Mouse (Mus musculus) heart, postnatal 25 days (tissue): ENCODE data around the gene Rapgef2. TPM values are rescaled to one million over a fixed set of nuclear protein-coding genes. Genes with fewer than 3 reads are reported as not detected.
A peak's percentile ranks its signal among the peaks of the same experiment; 100 is the strongest.
"Not testable (repeated sequence)": the region's sequence is repeated elsewhere in the genome, so short reads cannot be mapped to it uniquely, and the experiment has no call there.

Experiments used
- DNase-seq: peaks from one replicate; pipeline ENCODE4 v3.0.0; 2022; ENCODE audit warnings: low spot score
- intact Hi-C: fragments of 180-260 bp; cut with DNase I; formaldehyde crosslinking; loops from one replicate; pipeline ENCODE4 v1.15.1; 2025
- total RNA-seq, 2 experiments: library from RNA; stranded (reverse); gene quantifications; 2 replicates each; pipeline ENCODE4 v1.2.3; 2021

Gene Rapgef2
- total RNA-seq, 2 experiments from 2014 or later, result 25.7 to 36.5 TPM

DNA sequence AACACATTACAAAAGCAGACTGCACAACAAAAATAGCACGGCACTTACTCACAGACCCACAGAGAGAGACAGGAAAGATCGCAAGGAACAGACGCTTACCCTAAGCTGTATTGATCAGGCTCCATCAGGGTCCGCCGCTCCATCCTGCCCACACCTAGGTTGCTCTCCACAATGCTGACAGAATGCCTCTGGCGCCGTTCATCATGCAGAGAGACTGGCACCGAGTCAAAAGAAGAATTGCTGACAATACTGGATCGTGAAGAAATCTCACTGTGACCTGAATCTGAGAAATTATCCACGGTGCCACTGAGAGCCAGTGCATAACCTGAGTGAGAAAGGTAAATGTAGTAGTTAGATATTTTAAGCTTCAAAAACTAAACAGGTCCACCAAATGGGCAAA is 216.4 kb downstream of the Rapgef2 start:
- no peak for DNase-seq
- intact Hi-C loops, result loop anchor here (5.0 to 10.0 kb wide), 3 partner anchors 108 to 525 kb away; partner anchors contain the start of gene Ppid

DNA sequence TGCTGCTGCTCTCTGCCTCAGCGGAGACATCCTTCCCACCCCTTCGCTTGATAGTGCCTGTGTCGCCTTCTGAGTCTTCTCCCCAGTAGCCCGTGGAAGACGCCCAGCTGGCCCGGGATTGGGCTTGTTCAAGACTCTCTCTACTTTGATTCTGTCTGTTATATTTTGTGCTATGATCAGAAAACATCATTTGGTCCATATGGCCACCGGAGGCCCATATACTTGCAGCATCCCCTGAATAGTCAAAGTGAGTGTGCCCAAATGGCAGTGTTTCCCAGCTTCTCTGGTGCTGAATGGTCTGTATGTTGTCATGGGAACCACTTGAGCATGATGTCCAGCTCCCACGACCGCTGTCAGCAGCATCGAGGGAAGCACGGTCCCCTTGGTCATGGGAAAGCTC is 217.3 kb downstream of the Rapgef2 start:
- intact Hi-C loops, result no loop called here
- no peak for DNase-seq

DNA sequence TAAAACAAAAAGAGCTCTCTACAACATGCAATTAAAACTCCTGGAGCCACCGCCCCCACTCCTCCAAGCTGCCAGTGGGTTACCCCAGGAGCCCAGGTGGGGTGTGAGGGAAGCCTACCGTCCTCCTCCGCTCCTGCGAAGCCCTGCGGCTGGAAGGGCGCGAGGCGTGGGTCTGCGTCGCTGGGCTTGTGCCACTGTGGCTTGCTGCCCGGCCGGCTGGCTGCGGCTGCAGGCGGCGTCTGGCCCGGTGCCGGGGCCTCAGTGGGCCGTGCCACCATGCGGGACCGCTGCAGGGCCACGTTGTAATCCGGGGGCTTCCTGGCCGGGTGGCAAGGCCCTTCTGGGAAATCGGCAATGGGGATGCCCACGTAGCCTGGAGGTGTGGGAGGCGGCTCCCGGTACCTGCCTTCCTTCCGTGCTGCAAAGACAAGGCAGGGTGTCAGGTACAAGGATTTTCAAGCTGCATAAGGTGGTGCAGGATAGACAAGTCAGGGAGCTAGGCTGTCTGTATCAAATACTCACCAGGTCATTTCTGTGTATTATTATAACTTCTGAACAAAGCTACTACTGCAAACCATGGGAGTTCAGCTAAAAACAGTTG is 219.8 kb downstream of the Rapgef2 start:
- DNase-seq, result no peak
- intact Hi-C loops, result no loop called here

DNA sequence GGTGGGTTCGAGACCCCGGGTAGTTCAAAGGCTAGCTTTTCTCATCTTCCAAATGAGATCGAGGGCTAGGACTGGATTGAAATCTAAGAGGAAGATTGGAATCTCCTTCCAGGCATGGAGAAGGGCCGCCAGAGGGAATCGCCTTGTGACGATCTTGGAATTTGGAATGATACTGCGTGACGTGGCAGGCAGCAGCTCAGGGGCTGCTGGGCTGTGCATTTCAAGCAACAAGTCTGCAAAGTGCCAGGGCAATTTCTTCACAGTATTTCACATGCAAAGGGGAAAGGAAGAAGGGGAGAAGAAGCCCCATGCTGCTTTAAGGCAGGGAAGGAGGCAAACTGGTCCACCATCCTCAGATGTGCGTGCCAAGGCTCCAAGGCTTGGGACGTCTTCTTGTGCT is 222.2 kb downstream of the Rapgef2 start:
- intact Hi-C loops, result no loop called here
- DNase-seq, result no peak

DNA sequence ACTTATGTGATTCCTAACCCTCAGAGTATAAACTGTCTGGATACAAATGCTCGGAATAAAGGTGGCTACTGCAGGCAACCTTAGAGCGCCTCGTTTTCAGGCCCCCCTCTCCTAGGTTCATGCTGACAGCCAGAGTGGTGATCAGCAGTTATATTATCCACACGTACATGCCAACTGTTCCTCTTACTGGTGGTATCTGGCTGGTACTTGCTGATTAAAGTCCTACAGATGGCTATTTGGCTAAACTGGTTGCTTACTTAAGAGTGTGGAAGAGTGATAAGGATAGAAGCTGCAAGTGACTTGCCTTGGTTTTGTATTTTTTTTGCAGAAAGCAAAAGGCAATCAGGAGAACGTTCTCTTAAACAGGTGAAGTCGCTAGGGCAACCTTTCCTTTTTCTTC is 224.9 kb downstream of the Rapgef2 start:
- DNase-seq, result no peak
- intact Hi-C loops, result no loop called here

DNA sequence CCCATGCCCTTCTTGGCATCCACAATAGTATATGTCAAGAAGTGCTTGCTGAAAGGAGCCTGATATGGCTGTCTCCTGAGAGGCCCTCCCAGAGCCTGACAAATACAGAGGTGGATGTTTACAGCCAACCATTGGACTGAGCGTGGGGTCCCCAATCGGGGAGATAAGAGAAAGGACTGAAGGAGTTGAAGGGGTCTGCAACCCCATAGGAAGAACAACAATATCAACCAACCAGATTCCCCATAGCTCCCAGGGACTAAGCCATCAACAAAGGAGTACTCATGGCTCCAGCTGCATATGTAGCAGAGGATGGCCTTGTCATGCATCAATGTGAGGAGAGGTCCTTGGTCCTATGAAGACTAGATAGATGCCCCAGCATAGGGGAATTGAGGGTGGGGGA is 227.8 kb downstream of the Rapgef2 start:
- DNase-seq, intact Hi-C loops: not testable (repeated sequence)

DNA sequence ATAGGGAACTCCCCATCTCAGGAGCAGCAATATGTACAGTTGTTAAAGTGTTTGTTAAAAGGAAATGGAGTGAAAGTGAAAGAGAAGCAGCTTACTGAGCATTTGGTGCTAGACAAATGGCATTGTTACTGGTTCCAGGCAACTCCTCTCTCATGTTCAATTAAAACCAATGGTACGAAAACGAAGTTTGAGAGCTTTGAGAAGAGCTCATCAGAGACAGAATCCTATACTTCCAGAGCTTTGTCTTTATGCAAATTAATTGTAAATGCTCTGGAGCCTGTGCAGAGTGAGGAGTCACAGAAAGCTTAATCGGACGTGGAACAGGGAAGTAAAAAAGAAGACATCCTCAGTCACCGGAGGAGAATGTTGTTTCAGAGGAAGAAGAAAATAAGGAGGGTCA is 241.1 kb downstream of the Rapgef2 start:
- intact Hi-C loops, result no loop called here

DNA sequence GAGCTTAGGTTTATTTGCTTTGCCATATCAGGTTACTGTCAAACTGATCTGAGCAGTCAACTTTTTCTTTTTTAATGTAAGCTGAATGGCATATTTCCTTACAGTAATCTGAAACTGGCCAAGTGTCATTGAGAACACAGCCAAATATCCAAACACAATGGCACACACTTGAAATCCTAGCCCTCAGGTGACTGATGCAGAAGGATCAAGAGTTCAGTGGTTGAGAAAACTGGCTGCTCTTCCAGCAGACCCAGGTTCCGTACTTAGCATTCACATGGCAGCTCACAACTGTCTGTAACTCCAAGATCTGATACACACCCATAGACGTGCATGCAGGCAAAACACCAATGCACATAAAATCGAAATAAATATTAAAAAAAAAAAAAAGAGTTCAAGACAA is 243.3 kb downstream of the Rapgef2 start:
- no peak for DNase-seq
- intact Hi-C loops, result no loop called here

More for the DNA sequence above, 241.1 kb downstream of the Rapgef2 start:
- no peak for DNase-seq

DNA sequence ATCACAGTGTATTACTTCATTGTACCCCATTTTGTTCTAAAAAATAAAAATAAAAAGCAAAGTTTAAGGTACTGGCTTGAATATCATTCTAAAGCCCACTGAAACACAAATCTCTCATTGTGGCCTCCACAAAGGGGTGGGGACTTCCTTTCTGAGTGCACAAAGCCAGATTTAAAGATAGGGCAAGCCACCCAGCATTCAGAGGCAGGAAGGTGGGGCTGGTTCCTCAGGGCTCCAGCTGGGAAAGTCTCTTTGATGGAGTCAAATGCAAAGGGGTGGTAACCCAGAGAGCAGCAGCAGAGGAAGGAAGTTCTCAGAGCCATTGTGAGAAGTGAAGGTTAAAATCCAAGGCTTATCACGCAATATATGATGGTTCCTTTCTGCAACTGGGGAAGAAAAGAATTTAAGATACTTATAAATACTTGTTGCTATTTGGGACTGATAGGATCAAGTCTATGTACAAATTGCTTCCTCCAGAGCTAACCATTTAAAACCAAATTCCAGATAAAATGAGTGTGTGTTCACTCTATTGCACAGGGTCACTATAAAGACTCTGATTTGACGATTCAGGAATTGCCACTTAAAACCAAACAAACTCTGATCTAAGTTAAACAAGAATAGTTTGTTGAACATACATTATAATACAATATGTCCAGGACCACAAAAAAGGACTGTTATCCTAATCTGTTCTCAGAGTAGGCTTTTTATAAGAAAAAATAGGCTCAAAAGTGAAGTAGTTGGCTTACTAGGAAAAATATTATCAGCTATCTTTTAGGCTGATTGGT is 246.5 kb downstream of the Rapgef2 start:
- intact Hi-C loops, result no loop called here
- DNase-seq, result peak; percentile 10

DNA sequence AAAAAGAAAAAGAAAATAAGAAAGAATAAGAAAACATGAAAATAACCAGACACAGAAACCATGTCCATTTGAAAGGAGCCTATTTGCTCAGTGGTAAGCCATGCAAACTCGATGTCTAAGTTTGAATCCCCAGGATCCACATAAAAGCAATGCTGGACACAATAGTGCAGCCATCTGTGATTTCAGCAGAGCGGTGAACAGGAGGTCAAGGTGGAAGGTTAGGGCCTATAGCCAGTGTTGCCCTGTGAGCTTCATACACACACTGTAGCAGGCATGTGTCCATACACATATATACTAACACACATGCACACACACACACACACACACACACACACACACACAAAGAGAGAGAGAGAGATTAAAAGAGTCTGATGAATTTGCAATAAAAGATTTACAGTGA is 247.3 kb downstream of the Rapgef2 start:
- DNase-seq, result no peak
- intact Hi-C loops, result no loop called here

DNA sequence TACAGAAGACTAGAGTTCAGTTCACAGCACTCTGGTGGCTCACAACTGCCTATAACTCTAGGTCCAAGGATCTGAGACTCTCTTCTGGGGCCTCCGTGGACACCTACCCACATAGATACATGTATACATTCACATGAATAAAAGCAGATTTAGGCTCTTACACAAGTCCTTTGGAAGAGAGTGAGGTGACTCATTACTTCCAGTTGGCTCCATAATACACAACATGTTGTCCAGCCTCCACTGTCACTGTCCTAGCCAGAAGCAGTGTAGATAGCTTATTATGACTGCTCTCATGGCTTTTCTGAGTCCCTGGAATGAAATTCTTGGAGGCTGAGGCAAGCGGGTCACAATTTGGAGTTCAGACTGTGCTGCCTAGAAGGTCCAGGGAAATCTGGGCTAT is 251.9 kb downstream of the Rapgef2 start:
- intact Hi-C loops, result no loop called here
- DNase-seq, result no peak

DNA sequence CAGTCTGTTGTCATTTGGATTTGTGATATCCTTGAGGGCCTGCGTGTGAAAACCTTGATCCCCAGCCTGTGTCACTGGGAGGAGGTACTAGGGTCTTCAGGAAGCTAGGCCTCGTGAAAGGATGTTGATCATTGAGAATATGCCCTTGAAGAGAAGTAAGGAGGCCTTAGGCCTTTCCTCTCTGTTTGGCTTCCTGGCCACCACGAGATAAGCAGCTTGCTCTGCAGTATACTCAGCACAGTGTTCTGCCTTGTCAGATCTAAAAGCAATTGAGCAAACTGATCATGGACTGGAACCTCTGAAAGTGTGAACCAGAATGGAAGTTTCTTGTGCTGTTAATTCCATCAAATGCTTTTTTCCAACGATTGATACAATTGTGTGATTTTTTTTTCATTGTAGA is 255.5 kb downstream of the Rapgef2 start:
- no peak for DNase-seq
- intact Hi-C loops, result no loop called here

DNA sequence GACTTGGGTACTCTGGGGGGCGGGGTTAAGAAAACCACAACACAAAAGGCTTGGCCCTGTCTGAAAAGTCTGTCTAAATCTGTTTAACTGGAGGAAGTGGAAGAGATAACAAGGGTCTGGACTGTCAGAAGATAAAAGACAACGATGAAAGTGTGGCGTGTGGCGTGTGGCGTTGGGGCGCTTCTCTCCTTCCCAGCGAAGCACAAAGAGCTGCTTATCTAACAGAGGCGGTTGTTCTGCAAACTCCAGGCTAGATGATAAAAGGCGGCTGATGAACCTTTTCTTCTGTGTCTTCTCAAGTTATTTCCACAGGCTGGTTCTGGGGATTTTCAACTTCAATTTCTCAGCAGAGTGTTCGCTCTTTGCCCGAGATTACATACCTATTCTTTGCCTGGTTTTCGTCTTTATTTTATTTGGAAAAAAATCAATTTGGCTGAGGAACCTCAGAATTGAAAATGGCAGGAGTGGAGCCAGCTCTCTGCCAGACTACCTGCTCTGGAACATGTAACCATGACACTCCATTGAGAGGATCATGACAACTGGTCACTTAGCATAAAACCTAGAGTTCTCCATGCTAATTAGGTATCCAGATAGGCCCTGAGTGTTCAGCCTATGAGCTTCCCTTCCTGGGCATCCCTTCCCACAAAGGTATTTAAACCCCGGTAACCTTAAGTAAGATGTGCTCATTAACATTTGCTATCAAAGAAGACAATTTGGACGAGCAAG is 258.0 kb downstream of the Rapgef2 start:
- no peak for DNase-seq
- intact Hi-C loops, result loop anchor here (5.0 kb wide), 1 partner anchor 66 kb away; no protein-coding TSS in a partner anchor

DNA sequence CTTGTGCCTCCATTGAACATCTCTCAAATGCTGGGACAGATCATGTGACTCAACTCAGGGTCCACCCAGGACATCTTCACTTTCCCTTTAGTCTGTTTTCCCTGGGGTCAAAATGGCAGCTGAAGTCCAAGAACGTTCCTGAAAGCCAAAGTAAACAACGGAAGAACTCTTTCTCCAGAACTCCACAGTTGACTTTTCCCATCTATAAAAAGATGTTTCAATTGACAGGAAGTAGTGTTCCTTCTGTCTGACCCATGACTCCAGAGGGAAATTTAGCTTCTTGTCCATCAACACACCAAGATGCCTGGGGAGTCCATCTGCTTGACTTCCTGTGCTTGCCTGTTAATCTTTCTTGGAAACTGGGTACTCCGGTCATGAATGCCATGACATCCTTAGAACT is 260.3 kb downstream of the Rapgef2 start:
- no peak for DNase-seq
- intact Hi-C loops, result loop anchor here (5.0 kb wide), 1 partner anchor 64 kb away; no protein-coding TSS in a partner anchor

DNA sequence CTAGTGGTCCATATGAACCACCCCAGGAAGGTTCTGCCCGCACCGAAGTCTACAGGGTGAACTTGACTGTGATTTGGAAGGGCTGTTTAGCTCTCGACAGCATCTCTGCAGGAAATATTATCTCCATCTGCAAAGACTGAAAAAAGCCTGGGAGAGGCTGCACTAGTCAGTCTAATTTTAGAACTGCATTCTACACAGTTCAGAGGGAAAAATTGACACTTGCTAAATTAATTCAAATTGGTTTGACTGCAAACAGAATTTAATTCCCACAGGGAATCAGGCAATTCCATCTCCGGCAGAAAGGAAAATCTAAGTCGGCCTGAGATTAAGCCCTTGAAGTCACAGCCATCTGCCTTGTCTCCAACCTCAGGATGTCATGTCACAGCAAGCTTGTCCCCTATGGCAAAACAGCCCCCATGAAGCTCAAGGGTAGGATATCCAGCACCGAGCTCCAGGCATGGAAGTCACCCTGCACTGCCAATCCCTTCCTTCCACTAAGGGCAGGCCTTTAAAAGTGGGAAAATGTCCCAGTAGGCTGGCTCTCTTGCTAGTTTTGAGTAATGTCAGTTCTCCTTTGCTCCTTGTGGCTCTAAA is 262.5 kb downstream of the Rapgef2 start:
- intact Hi-C loops, result loop anchor here (5.0 kb wide), 1 partner anchor 37 kb away; no protein-coding TSS in a partner anchor
- no peak for DNase-seq

DNA sequence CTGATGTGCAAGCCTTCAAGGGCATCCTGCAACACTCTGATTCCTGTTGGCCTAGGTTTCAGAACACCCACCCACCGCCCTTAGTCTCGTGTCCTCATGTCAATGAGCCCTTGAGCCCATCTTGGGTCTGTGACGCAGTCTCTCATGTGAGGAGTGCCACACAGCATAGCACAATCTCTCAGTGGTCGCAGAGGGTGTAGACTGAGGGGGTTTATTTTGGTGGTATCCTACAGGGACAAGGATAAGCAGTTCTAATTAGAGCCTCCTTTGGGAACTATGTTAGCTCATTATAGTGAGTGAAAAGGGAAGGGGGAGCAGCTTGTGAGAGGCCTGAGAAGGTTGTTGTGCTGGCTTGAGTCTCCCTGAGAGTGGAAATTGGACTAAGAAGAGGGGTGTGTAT is 263.6 kb downstream of the Rapgef2 start:
- intact Hi-C loops, result loop anchor here (5.0 kb wide), 1 partner anchor 35 kb away; no protein-coding TSS in a partner anchor
- no peak for DNase-seq

DNA sequence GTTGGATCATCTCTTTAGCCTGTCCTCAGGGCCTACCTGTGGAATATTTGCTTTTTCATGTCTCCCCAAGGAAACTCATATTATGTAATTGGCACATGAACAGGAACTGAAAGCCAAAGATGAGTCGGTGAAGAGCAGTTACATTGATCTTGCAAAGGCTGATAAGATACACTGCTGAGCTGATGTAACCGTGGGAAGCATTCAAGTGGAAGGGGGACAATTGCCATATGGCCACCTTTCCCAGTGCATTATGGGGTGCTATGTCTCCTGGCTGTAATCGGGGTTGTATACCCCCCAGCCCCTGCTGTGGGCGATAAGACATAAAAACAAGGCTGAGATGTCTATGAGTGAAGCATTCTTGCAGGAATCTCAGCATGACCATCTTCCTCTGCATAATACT is 268.9 kb downstream of the Rapgef2 start:
- DNase-seq, result no peak
- intact Hi-C loops, result no loop called here

DNA sequence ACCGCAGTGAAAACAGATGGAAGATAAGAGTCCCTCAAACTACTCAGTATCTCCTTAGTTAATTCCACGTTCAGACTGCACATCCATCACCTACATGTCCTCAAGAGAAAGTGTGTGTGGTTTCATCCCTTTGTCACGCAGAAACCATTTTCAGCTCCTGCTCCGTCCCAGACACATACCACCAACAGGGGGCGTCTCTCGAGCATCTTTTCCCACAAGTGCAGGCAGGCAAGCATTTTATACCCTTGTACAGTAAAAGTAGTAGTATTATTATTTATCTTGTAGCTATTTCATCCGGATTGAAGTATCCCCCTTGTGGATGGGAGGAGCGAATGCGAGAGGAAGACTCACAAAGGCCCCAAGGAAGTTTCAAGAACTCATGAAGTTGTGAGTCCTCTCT is 269.5 kb downstream of the Rapgef2 start:
- DNase-seq, result no peak
- intact Hi-C loops, result no loop called here

DNA sequence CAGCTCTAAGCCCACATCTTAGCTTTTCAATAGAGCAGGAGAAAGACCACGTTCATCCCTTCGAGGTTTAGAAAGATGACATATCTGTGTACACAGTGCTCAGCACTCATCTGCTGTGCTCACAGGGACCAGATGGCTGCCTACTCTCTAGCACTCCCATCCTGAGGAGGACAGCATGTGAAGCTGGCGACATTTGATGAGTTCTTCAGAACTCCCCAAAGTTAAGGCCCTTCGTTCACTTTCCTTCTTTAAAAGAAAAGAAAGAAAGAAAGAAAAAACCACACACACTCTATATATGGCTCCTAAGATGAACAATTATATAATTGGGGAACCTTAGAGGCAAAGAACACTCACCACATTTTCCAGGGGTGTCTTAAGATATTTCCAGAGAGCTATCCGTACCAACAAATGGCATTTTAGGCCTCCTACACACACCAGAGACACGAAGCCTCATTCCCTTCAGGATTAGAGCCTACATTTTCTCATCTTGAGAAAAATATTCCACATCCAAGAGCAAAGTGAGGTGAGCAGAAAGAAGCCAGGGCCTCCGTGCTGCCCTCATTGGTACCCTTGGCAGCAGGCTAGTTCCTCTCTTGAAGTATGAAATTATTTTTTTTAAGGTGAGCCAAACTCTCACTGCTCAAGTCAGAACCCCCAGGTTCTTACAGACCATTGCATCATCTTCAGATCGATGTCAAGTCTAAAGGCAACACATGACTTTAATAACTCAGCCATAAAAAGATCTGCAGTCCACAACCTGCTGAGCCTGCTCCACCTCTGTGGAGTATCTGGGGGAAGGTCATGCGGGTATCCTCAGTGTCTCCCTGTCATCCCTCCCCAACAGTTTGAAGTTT is 270.5 kb downstream of the Rapgef2 start:
- intact Hi-C loops, result no loop called here
- no peak for DNase-seq
